Mouse (Mus musculus): ENCODE data around the gene Jph4.

DNA sequence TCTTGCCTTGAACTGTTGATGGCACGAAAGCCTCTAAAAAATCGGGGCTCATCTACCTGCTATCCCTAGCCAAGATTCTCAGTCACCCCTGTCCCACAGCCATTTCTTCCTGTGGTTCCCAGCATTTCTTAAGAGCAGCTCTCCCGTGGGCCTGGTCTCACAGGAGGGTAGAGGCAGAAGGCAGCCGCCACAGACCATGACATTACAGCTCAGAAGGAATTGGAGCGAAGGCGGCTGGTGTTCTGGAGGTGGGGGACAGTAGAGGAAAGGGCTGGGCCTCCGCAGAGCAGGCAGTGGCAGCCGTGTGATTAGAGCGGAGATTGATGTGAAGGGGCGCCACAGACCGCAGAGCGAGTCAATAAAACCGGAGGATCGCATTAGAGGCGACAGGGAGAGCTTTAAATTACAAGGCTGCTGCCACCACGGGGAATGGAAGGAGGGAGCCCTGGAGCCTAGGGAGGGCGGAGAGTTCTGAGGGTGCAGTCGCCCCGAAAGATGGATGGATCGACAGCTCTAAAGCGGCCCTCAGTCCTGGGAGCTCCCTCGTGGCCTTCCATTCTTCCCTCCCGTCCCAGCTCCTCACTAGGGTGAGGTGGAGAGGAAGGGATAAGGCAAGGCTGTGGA lies 38.3 kb downstream of the Jph4 start:
- TF ChIP-seq CTCF (IDR thresholded peaks at IDR 0.05; ENCODE audit: low read depth, low read length) (no peak), POLR2A (IDR thresholded peaks at IDR 0.05; ENCODE audit: extremely low read depth, insufficient read depth, low read length) (no peak)
